Comparison of ENCODE assay signal across 25 mouse cellular contexts in the genomic region with DNA sequence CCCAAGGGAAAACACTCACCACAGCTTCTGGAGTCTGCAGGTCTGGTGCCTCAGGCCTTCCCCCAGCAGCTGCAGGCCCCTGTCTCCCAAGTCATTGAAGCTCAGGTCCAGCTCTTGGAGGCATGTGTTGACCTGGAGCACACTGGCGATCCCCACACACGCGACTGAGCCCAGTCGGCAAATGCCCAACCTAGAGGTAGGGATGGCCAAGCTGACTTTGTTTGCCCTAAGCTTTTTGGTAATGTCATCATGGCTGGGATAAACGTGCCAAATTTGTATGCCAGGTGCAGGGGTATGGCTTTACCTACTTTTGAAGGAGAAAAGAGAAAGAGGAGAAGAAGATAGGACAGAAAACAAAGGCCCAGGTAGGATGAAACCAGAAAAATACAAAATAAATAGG. TPM values are rescaled to one million over a fixed set of nuclear protein-coding genes. Genes with fewer than 3 reads are reported as not detected.
"Had no signal": no experiment of that assay in that cellular context is flagged by ENCODE, and none has a peak within 500 bp of the region (broad histone marks: within the 10 kb centered on the region; RNA-seq: fewer than 3 reads in every experiment).

No protein-coding gene starts in this region.

- ATAC-seq: midbrain, embryonic 16.5 days had no signal

- H3K27ac ChIP-seq: midbrain, embryonic 10.5 days; midbrain, embryonic 12.5 days; neural tube, embryonic 13.5 days; neural tube, embryonic 15.5 days had no signal

- H3K4me2 ChIP-seq: lung, embryonic 14.5 days; midbrain, embryonic 12.5 days; neural tube, embryonic 13.5 days; neural tube, embryonic 15.5 days had no signal

- H3K27me3 ChIP-seq: midbrain, embryonic 12.5 days; neural tube, embryonic 13.5 days; neural tube, embryonic 15.5 days had no signal

- H3K9me3 ChIP-seq: midbrain, embryonic 12.5 days; neural tube, embryonic 13.5 days; neural tube, embryonic 15.5 days had no signal

- H3K4me3 ChIP-seq: midbrain, embryonic 10.5 days; midbrain, embryonic 12.5 days; myocyte; neural tube, embryonic 13.5 days; neural tube, embryonic 15.5 days had no signal

- DNase-seq: lung, adult 18-20 months; lung, embryonic 14.5 days; lung, postnatal 10 days; lung, postnatal 4 days; midbrain, embryonic 14.5 days; retina, postnatal 1 day; right cerebral cortex, adult 18-20 months; right cerebral cortex, postnatal 25 days; right cerebral cortex, postnatal 4 days; spleen, adult 18-20 months; thymus, adult 18-20 months; thymus, postnatal 14 days; thymus, postnatal 36 days had no signal

- H3K4me1 ChIP-seq: midbrain, embryonic 10.5 days; midbrain, embryonic 12.5 days; neural tube, embryonic 13.5 days; neural tube, embryonic 15.5 days had no signal

- H3K9ac ChIP-seq: lung, embryonic 14.5 days; midbrain, embryonic 12.5 days; neural tube, embryonic 13.5 days; neural tube, embryonic 15.5 days had no signal

- H3K36me3 ChIP-seq: midbrain, embryonic 10.5 days; midbrain, embryonic 12.5 days; neural tube, embryonic 13.5 days; neural tube, embryonic 15.5 days had no signal

RNA-seq across cellular contexts. Expression of gene Nlrp12, which starts 21.2 kb away (rescaled TPM):
- polyA plus RNA-seq: lung, embryonic 14.5 days; midbrain, embryonic 10.5 days; midbrain, embryonic 12.5 days; midbrain, embryonic 14.5 days; midbrain, embryonic 16.5 days; myocyte; neural tube, embryonic 11.5 days; neural tube, embryonic 13.5 days; neural tube, embryonic 15.5 days; stomach, embryonic 14.5 days; thymus, postnatal 0 days; urinary bladder, adult 2 months had no signal

RNA-seq across cellular contexts. Expression of gene AU018091, which starts 59.4 kb away (rescaled TPM):
- polyA plus RNA-seq: lung, embryonic 14.5 days; lung, embryonic 16.5 days; midbrain, embryonic 14.5 days; midbrain, embryonic 16.5 days; neural tube, embryonic 11.5 days; neural tube, embryonic 13.5 days; neural tube, embryonic 15.5 days; small intestine, adult 2 months; thymus, postnatal 0 days had no signal
